Mouse (Mus musculus): ENCODE data around the gene Morc1.

Gene Morc1

DNA sequence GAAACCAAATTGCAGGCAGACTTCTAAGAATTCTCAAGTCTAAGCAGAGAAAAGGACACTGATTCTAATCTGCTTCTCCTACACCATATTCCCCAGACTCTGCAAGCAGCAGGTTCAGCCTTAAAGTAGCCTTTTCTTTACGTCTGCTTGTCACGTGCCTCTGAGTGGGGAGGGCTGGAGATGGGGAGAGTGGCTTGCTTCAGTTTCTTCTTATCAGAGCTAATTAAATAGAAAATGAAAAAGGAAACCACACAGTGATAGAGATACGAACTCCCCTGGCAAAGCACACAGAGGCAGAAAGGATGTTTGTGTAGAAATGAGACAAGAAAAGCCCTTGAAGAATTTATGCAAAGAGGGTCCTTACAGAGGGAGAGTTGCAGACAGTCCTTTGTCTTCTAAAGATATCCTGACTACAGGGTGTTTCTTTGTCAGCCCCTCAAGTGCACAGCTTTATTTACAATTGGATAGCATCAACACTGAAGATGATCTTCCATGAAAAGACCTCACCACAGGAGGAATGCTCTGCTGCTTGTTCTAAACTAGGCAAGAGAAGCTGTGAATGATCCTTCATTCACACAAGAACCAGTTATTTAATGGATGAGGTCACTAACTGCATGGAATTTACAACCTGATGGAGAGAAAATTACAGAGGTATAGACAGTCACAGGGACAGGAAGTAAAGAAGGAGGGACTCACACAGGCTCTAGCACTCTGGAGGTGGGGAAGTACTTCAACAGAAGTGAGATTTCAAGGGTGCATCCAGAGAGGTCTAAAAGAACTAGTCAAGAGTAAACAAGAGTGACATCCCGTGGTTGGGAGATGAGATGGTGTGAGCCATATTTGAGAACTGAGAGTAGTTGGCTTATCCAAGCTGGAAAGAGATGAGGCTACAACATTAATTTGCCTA is 44.1 kb downstream of the Morc1 start:
- in situ Hi-C loops (cut with MboI, MseI), result no loop called here

DNA sequence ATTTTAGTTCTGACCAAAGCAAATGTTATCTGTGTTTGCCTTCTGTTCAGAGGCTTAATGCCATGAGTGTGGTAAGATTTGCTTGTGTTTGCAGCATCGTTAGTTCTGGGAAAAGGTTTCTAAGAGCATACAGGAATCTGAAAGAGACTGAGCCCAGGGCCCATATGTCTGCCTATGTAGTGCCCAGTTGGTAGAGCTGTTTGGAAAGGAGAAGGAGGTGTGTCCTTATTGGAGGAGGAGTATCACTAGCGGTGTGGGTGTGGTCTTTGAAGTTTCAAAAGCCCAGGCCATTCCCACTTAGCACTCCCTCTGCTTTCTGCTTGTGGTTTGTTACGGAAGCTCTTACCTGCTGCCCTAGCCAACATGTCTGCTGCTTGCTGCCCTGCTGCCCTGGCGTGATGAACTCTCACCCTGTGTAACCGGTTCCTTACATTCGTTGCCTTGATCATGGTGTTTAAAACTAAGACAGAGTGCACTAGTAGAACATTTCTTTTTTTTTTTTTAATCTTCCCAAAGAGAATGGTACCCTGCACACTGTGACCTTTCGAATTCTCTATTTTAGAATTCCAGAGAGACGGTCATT is 48.3 kb downstream of the Morc1 start:
- in situ Hi-C loops (cut with MboI, MseI), result no loop called here

- in situ Hi-C loops (cut with MboI, MseI), result no loop called here
Measured at GRCm38 (mm10) chr16:48516776-48517499, 85.9 kb downstream of the Morc1 start.

DNA sequence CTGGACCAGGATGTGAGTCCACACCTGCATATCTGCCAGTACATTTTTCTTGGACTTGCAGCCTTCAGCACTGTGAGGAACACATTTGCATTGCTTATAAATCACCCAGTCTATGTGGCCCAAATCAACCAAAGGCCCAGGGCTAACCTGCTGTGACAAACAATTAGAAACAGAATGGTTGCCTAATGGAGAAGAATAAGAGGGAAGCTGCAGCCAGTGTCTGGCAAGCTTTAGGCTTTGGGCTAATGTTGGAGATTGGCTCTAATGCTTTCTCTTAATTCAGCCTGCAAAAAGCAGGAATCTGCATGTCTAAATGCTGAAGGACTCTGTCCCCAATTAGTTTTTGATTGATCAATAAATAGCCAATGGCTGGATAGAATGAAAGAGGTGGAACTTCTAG is 88.5 kb downstream of the Morc1 start:
- in situ Hi-C loops (cut with MboI, MseI), result no loop called here

- in situ Hi-C loops (cut with MboI, MseI), result no loop called here
Measured at GRCm38 (mm10) chr16:48537108-48537507, 106.1 kb downstream of the Morc1 start.

DNA sequence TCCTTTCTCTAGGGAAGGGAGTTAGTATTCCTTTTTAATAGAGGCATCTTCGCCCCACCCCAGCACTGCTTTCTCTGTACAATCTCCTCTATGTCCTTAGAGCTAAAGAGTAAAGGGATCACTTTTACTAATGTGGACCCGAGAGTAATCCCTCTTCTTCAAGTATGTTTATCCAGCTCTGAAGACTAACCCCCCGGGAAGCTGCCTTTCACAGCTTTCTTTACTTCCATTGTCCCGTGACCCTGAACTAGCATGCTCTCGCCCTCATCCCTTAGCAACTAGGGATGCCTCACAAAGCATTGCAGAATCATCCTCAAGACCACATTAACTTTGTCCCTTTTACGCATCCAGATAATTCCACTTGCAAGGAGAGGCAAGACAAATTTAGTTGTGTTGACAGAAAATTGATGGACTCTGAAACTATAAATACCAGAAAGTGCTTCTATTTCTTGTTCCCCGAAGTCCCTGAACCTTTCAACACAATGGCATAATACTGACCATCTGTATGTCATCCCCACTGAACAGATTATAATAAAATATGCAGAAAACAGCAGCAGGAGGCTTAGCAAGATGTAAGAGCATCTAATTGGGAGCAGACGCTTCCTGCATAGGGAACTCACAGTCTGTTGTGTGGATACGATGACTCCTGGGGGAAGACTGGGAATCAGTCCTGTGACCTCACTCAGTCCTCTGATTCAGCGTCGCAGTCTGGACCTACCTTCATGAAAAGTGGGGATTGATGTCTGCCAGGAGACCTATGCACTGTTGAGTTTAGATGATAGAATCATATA is 131.4 kb downstream of the Morc1 start:
- in situ Hi-C loops (cut with MboI, MseI), result no loop called here

- in situ Hi-C loops (cut with MboI, MseI), result no loop called here
Measured at GRCm38 (mm10) chr16:48570354-48570753, 139.3 kb downstream of the Morc1 start.

DNA sequence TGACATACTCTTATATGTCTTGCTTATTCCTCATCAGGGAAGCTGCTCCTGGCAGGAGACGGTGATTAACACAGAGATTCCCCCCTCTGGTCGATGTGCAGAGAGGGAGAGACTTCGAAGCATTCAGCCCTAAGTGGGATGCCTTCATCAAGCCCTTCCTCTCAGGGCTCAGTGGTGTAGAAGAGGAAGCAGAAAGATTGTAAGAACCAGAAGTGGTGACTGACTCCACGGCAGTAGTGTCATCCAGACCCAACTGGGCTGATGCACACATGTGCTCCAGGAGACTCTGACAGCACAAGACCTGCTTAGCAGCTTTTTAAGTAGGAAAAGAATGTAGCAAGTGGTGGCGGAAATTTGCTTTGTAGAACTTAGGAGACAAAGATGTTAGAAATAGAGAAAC is 143.0 kb downstream of the Morc1 start:
- in situ Hi-C loops (cut with MboI, MseI), result no loop called here

DNA sequence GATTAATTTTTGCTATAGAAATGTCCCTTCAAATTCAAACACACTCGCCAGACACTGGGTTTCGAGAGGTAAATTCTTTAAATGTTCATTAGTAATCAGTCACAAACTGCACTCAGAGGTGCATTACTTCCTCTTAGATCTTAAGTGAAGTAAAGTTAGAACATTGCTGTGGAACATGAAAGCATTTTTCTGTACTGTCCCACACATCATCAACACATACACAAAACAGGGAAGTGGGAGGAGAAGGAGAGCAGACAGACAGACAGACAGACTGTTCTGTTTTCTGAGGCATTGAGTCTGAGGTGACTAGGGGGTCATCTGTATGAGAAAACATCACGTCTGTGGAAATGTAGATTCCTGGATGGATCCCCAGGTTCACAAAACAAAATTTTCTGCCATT is 143.5 kb downstream of the Morc1 start:
- in situ Hi-C loops (cut with MboI, MseI), result no loop called here

DNA sequence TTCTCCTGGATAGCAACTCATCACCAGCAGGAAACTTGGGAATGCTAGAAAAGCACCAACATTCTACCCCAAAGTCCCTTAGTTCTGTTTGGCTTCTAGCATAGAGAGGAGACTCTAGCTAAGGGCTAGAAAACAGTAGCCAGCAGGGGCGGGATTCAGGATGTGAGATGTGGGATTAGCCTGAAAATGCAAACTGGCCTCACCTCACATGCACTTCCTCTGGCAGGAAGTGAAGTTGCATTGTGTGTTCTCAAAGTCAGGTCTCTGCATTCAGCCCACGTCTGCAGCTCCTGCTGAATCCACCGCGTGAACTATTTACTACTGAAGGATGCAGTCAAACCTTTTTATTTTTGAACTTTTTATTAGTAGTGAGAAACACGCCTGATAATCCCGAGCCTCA is 154.3 kb downstream of the Morc1 start:
- in situ Hi-C loops (cut with MboI, MseI), result no loop called here

GRCm38 (mm10) chr16:48594457-48594856 is 163.4 kb downstream of the Morc1 start:
- in situ Hi-C loops (cut with MboI, MseI), result no loop called here

- in situ Hi-C loops (cut with MboI, MseI), result no loop called here
Measured at GRCm38 (mm10) chr16:48595216-48595615, 164.2 kb downstream of the Morc1 start.

DNA sequence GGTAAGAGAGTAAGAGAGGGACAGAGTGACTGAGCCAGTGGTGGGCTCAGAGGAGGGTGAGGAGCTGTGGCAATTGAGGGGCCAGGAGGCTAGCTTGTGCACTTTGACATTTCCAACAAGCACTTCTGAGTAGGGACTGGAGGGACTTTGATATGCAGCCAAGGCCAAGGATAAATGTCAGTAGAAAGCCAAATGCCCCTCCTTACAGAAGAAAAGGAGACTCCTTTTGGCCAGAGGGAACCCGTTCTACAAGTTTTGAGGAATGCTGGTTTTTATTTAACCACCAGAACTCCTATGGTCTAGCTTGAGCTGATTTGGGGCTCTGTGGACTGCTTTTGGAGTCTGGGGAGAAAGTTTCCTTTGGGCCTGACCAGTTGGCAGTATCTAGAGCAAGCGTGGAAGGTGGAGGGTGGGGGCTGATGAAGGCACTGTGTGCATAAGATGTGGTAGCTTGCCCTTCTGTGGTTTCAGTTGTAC is 172.7 kb downstream of the Morc1 start:
- in situ Hi-C loops (cut with MboI, MseI), result no loop called here

GRCm38 (mm10) chr16:48606476-48607038 is 175.5 kb downstream of the Morc1 start:
- in situ Hi-C loops (cut with MboI, MseI), result no loop called here

DNA sequence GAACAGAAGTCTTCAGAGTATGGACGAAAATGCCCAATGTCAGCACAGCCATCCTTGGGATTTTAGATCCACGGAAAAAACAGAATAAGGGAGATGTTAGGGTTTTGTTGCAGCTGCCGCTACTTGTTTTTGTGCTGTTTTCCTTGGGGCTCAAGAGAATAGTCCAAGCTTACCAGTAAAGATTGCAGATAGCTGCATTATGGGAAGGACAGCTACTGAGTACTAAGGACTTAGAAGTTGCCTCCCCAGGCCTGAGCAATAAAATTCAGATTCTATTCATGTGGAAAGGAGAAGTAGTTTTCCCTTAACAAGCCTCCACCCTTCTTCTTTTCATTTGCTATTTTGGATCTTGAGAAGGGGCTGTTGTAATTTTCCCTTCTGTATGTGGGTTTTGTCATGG is 177.2 kb downstream of the Morc1 start:
- in situ Hi-C loops (cut with MboI, MseI), result no loop called here

DNA sequence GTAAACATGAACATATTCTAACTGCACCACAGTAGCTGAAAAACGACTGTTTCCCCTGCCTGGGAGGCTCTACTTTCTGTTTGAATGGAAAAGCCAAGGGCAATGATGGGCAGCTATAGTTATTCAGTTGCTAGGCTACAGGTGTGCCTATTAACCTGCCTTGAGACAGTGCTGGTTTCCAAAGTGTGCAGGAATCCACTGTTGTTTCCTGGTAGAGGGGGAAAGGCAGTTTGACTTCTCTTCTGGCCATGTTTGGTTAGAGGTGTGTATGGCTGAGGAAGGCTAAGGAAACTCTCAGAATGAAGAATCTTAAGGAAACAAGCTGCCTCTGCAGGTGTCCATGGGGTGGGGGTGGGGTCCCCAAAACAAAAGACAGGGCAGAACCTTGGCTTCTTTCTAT is 179.8 kb downstream of the Morc1 start:
- in situ Hi-C loops (cut with MboI, MseI), result no loop called here

DNA sequence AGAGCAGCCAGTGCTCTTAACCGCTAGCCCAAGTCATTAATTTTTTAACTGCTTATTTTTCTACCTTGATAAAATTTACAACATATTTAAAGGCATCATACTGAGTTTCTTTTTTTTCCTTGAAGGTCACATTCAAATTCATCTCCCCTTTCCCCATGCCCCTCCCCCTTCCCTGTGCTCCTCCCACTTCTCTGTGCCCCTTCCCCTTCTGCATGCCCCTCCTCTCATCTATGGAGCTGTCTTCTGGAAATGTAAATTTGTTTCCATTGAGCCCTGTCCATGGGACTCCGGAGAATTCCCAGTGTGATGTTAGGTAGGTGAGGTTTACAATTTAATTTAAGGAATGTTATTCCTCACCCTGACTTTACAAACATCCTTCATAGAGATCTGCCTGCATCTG is 180.4 kb downstream of the Morc1 start:
- in situ Hi-C loops (cut with MboI, MseI), result no loop called here

- in situ Hi-C loops (cut with MboI, MseI), result no loop called here
Measured at GRCm38 (mm10) chr16:48613783-48614182, 182.7 kb downstream of the Morc1 start.

DNA sequence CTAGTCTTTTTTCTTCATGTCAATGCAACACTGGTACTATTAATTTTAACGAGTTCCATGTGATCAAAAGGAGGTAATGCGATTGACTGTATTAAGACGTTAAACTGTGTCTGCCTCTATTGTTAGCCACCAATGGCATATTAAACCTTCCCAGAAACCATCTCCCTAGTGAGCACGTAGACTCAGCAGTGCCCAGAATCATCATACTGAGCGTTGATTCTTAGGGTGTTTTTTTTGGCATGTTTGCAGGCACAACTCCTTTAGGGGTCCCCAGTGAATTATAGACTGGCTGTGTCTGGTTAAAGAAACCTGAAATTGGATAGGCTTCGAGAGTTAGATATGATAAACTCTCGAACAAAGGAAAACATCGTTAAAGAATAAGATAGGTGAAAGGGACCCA is 189.5 kb downstream of the Morc1 start:
- in situ Hi-C loops (cut with MboI, MseI), result no loop called here

DNA sequence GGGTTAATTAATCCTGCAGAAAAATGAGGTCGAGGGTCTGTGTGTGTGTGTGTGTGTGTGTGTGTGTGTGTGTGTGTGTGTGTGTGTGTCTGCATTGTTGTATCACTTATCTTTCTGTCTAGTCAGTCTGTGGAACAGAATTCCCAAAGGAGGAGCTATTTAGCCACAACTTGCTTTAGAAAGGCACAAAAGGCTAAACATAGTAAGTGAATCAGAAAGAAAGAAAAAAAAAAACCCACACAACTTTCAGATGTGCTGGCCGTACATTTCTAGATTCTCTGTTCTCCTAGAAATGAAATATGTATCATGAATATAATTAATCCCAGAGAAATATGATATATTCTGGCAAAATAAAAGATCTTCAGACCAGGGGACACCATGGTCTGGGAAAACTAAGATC is 190.0 kb downstream of the Morc1 start:
- in situ Hi-C loops (cut with MboI, MseI), result no loop called here

DNA sequence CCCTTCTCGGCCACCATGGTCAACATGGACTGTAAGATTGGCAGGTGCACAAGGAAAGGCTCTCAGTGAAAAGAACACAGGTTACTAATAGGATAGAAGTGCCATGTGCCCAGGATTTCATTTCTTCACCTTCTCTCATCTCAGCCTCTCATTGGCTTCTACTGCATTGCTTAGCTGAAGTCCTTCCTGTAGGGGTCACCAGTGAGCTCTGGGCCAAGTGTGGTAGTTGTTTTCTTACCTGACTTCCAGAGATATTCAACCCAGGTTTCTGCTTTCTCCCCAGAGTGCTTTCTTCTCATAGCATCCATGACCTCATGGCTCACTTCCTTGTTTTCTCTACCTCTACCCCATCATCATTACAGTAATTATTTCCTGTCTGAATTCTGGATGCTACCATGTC is 192.4 kb downstream of the Morc1 start:
- in situ Hi-C loops (cut with MboI, MseI), result no loop called here

Data from T-helper 1 cell (primary cell).